Mouse (Mus musculus) forebrain, embryonic 16.5 days (tissue): ENCODE measurements around the gene Hdac4. TPM values are rescaled to one million over a fixed set of nuclear protein-coding genes. Genes with fewer than 3 reads are reported as not detected.

Experiments
- ATAC-seq: fragments of 200-750 bp; cut with Nextera tagmentation; 2 replicates; pipeline ENCODE4 v1.8.0; 2017; ENCODE audit warnings: mild to moderate bottlenecking, moderate library complexity
- H3K27ac ChIP-seq: fragments of 300-500 bp; sonication (generic); 2 replicates; pipeline ENCODE4 v1.5.1; 2014; ENCODE audit warnings: low read length, control low read depth
- H3K27me3 ChIP-seq: fragments of 300-500 bp; sonication (generic); replicated peaks from 2 replicates; pipeline ENCODE4 v1.6.1; 2014; ENCODE audit warnings: low read length; ENCODE audit not compliant: control insufficient read depth, insufficient read depth
- H3K36me3 ChIP-seq: fragments of 300-500 bp; sonication (generic); 2 replicates; pipeline ENCODE4 v1.6.1; 2014; ENCODE audit not compliant: control insufficient read depth, insufficient read depth
- H3K4me1 ChIP-seq: fragments of 300-500 bp; sonication (generic); replicated peaks from 2 replicates; pipeline ENCODE4 v1.6.1; 2014; ENCODE audit warnings: low read length; ENCODE audit not compliant: control insufficient read depth, insufficient read depth
- H3K4me2 ChIP-seq: fragments of 300-500 bp; sonication (generic); 2 replicates; pipeline ENCODE4 v1.6.1; 2014; ENCODE audit warnings: mild to moderate bottlenecking, low read length, control low read depth
- H3K4me3 ChIP-seq: fragments of 300-500 bp; sonication (generic); replicated peaks from 2 replicates; pipeline ENCODE4 v1.5.1; 2014; ENCODE audit warnings: mild to moderate bottlenecking, low read length, control low read depth
- H3K9ac ChIP-seq: fragments of 300-500 bp; sonication (generic); replicated peaks from 2 replicates; pipeline ENCODE4 v1.6.1; 2014; ENCODE audit warnings: low read depth, low read length, control low read depth
- H3K9me3 ChIP-seq: fragments of 300-500 bp; sonication (generic); 2 replicates; pipeline ENCODE4 v1.6.1; 2016; ENCODE audit warnings: low read length; ENCODE audit not compliant: control insufficient read depth
- WGBS: fragments of 180-500 bp; shearing (Covaris S2); extraction: QIAGEN DNeasy Blood & Tissue Kit; methylation state at CpG from one replicate; pipeline ENCODE4 v1.1.7; 2014; 5-methylcytosine and 5-hydroxymethylcytosine counted together
- polyA plus RNA-seq: library from polyadenylated mRNA; unstranded; fragments of >200 nt; fragmentation: Nextera tagmentation; extraction: Ambion mirVana; gene quantifications from 2 replicates; pipeline ENCODE4 v1.2.1, GENCODE M21; 2015

The Hdac4 gene
- polyA plus RNA-seq, 1 experiment from 2014 or later = 31.3 TPM

DNA sequence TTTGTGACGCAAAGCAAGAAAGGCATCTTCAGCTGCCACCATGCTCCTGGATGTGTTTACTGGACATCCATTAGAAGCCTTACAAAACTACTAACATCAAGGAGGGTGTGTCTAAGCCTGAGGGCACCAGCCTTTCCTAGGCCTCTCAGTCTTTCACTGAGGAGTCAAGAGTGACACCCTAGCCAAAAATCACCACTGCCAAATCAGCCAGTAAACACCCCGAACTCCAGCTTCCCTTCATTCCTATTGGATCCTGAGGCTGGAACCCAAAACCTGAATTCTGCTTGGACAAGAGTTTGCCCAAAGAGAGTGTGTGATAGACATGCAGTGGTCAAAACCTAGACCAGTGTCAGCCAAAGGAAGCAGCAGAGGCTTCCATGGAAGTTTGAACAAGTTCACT lies 87.5 kb downstream of the Hdac4 start:
- Histone ChIP-seq H3K4me1 (peaks cover 5% of the 10 kb centered on the region), H3K4me2 (no peak overlapping the region), H3K4me3 (no peak overlapping the region), H3K9ac (no peak overlapping the region), H3K36me3 (no peaks in the 10 kb centered on the region), H3K27ac (no peak overlapping the region), H3K9me3 (no peaks in the 10 kb centered on the region), H3K27me3 (no peaks in the 10 kb centered on the region)
- no peak for ATAC-seq
- 94% methylated on average over 2 of the region's 2 CpGs for WGBS

DNA sequence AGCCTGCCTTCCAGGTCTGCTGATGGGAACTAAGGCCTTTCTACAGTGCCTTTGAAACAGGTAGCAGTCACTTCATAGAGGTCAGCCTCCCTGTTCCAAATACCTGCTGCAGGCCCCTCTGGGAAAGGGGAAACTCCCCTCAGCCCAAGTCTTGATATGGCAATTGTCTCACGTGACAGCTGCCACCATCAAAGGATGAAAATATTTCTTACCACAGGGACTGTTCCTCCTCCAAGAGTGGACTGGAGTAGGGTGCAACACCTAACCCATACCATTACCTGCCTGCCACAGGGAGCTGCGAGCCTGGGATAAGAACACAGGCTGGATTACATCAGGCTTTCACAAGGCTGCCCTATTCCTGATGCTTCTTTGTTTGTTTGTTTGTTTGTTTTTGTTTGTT lies 88.0 kb downstream of the Hdac4 start:
- H3K27me3 ChIP-seq = no peaks in the 10 kb centered on the region
- no peak overlapping the region for H3K4me3 ChIP-seq
- H3K4me1 ChIP-seq = peaks cover 5% of the 10 kb centered on the region
- H3K36me3 ChIP-seq = no peaks in the 10 kb centered on the region
- H3K9ac ChIP-seq = no peak overlapping the region
- no peak overlapping the region for H3K4me2 ChIP-seq
- no peak overlapping the region for H3K27ac ChIP-seq
- no peaks in the 10 kb centered on the region for H3K9me3 ChIP-seq
- no peak for ATAC-seq
- 96% methylated on average over 2 of the region's 2 CpGs for WGBS

DNA sequence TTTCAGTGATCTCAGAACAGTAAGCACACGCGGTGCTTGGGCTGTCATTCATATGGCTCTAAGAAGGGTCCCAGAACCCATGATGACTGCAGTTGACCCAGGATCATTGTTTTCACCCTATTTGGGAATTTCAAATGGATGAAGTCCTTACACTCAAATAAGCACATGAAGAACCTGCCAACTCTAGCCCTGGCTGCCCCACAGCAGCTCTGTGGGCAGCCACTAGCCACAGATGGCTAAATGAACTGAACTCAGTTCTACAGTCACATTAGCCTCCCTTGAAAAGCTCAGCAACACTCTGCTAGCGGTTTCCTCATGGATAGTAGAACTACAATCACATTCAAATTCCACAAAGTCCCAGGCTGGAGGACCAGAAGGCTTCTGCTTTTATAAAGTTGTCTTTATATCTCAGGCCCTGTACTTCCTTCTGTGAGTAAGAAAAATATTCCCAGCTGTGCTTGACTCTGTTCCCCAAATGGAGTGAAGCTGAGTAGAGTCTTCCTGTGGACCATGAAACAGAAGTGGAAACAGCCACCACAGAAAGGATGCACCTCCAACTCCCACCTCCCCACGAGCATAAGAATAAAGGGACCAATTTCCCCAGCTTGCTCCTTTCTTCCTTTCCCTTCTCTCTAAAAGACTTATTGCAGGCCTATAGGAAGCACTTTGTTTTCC lies 88.9 kb downstream of the Hdac4 start:
- no peak overlapping the region for H3K9ac ChIP-seq
- H3K27ac ChIP-seq = no peak overlapping the region
- no peak for ATAC-seq
- no peaks in the 10 kb centered on the region for H3K27me3 ChIP-seq
- no peak overlapping the region for H3K4me2 ChIP-seq
- no peaks in the 10 kb centered on the region for H3K36me3 ChIP-seq
- peaks cover 5% of the 10 kb centered on the region for H3K4me1 ChIP-seq
- no peaks in the 10 kb centered on the region for H3K9me3 ChIP-seq
- WGBS = 85% methylated on average over 4 of the region's 4 CpGs
- H3K4me3 ChIP-seq = no peak overlapping the region

DNA sequence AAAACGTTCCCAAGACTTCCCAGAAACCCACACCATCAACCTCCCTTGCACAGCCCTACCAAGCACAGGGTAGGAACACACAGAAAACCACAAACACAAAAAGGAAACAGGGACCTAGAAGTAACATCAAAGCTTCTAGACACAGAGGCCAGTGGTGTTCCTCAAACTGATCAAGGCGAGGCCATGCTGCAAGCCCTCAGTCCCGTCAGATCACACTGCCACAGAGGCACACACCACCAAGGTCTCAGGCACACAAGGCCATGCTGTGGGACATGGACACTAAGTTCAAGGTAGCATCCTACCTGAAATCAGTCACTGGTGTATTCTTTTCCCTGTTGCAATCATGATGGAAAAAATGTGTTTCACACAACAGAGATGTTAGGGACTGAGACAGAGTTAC lies 90.8 kb downstream of the Hdac4 start:
- ATAC-seq = no peak
- no peaks in the 10 kb centered on the region for H3K9me3 ChIP-seq
- peaks cover 14% of the 10 kb centered on the region for H3K4me1 ChIP-seq
- no peak overlapping the region for H3K9ac ChIP-seq
- WGBS = 89% methylated on average over 3 of the region's 3 CpGs
- H3K27ac ChIP-seq = no peak overlapping the region
- no peak overlapping the region for H3K4me2 ChIP-seq
- no peak overlapping the region for H3K4me3 ChIP-seq
- no peaks in the 10 kb centered on the region for H3K27me3 ChIP-seq
- H3K36me3 ChIP-seq = no peaks in the 10 kb centered on the region

DNA sequence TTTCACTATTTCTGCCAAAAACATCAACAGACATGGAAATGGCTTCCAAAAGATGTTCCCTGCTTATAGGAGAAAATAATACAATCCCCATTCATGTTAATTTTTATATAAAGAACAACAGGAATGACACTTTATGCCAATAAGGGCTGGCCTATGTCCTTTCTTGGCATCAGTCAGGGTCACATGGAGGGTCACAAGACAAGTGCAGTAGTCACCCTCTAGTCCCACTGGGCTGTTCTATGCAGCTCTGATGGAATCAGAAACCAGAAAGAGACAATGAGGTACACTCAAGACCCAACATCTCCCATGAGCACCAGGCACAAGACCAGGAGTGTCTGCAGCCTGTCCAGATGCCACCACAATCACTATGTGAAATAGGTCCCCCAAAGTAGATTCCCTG lies 91.5 kb downstream of the Hdac4 start:
- H3K27ac ChIP-seq = no peak overlapping the region
- no peaks in the 10 kb centered on the region for H3K9me3 ChIP-seq
- H3K4me3 ChIP-seq = no peak overlapping the region
- peaks cover 12% of the 10 kb centered on the region for H3K4me1 ChIP-seq
- H3K4me2 ChIP-seq = no peak overlapping the region
- H3K27me3 ChIP-seq = no peaks in the 10 kb centered on the region
- no peaks in the 10 kb centered on the region for H3K36me3 ChIP-seq
- no peak overlapping the region for H3K9ac ChIP-seq
- ATAC-seq = no peak

DNA sequence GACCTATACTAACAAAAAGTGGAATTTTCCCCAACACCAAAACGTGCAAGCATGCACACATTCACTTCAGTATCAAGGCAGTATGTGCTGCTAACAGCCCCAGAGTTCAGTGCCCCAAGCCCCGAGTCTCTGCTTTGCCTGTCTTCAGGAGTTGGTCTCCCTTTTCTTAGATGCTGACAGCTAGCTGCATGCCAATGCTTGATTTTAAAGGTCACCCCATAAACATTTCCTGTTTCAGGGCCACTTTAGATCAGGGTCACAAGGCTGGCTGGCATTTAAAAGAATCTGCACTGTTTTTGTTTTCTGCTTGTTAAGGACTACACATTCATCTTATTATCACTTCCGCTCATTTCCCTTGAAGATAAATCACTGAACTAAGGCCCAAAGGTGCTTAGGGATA lies 92.1 kb downstream of the Hdac4 start:
- no peak overlapping the region for H3K4me2 ChIP-seq
- no peak overlapping the region for H3K27ac ChIP-seq
- peaks cover 12% of the 10 kb centered on the region for H3K4me1 ChIP-seq
- whole genome bisulfite sequencing = 71% methylated on average over 3 of the region's 3 CpGs
- no peak overlapping the region for H3K9ac ChIP-seq
- no peaks in the 10 kb centered on the region for H3K9me3 ChIP-seq
- no peak for ATAC-seq
- H3K4me3 ChIP-seq = no peak overlapping the region
- no peaks in the 10 kb centered on the region for H3K36me3 ChIP-seq
- H3K27me3 ChIP-seq = no peaks in the 10 kb centered on the region

DNA sequence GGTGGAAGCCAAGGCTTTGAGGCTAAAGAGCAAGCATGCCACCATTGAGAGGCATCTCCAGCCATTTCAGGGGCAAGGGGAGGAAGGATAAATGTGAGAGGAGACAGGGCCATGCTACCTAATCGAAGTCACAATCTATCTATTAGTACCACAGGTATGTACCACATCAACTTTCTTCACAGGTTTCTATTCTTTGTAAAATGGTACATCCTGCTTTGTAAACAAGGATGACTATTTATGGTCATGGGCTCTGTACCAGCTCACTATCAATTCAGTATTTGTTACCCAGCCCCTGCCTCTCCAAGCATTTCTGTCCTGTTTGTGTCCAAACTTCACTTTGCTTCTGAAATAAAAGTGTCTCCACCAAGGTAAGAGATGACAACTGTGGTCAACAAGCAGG lies 92.7 kb downstream of the Hdac4 start:
- H3K9ac ChIP-seq = no peak overlapping the region
- no peaks in the 10 kb centered on the region for H3K9me3 ChIP-seq
- no peaks in the 10 kb centered on the region for H3K27me3 ChIP-seq
- H3K4me3 ChIP-seq = no peak overlapping the region
- no peaks in the 10 kb centered on the region for H3K36me3 ChIP-seq
- no peak for ATAC-seq
- no peak overlapping the region for H3K4me2 ChIP-seq
- H3K4me1 ChIP-seq = peaks cover 12% of the 10 kb centered on the region
- no peak overlapping the region for H3K27ac ChIP-seq
- 100% methylated on average over 1 of the region's 1 CpGs for WGBS

DNA sequence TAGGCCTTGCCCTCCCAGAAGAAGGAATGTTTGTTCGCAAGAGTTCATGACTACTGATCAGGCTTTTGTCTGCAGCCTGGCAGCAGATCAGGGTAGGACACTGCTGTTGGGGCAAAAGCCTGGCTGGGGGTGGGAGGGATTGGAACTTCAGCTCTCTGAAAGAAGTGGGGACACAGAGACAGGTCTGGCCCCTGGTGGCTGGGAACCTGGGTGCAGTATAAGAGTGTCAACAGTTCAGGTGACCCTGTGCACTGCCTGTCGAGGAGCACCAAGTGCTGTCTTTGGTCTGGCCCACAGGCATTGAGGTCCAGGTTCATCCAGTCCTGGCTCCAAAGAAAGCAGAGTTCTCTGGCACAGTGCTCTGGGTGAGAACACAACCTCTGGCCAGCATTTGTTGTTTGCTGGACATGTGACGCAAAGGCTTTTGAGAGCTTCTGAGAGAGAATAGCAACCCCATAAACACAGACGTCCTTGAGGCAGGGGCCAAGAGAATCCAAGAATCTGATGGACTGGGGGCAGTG lies 95.1 kb downstream of the Hdac4 start:
- WGBS = 56% methylated on average over 4 of the region's 4 CpGs
- peaks cover 12% of the 10 kb centered on the region for H3K4me1 ChIP-seq
- no peak overlapping the region for H3K27ac ChIP-seq
- no peak overlapping the region for H3K4me2 ChIP-seq
- H3K36me3 ChIP-seq = no peaks in the 10 kb centered on the region
- no peaks in the 10 kb centered on the region for H3K9me3 ChIP-seq
- no peak overlapping the region for H3K4me3 ChIP-seq
- H3K9ac ChIP-seq = no peak overlapping the region
- ATAC-seq = peak; percentile 36; the same call in 1 of the 2 replicates
- H3K27me3 ChIP-seq = no peaks in the 10 kb centered on the region

DNA sequence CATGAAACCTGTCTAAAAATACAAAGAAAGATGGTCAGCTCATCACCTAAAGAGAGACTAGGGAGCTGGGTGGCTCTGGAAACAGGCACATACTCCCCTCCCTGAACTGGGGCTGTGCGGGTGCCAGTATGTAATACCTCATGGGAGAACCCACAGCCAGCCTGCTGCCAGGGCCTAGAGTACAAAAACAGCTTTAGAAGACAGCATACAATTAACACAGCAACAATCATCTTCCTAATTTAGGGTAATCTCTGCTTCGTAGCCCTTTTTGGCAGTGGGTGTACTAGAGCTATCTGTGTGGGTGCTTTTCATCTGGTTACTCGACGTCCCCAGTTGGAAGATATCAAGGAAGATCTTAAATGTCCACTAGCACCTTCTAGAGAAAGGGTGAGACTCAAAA lies 95.5 kb downstream of the Hdac4 start:
- peak; percentile 67 for ATAC-seq

DNA sequence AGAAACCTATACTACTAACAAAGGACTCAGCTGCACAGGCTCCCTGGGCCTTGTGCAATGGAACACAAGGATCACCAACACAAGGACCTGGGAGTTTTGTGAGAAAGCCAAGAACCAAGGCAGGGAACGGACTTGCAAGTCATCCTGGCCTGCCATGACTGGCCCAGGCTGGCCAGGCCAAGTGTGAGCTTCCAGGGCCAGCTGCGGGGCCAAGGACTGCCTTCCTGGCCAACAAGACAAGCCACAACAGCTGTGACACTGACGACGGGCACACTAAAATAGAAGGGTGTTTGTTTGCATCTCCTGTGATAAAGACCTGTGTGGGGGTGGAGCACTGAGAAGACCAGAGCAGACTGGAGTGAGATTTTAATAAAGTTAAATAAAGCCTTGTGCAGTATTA lies 96.0 kb downstream of the Hdac4 start:
- WGBS = 81% methylated on average over 4 of the region's 4 CpGs
- H3K27me3 ChIP-seq = no peaks in the 10 kb centered on the region
- no peak overlapping the region for H3K4me2 ChIP-seq
- H3K36me3 ChIP-seq = no peaks in the 10 kb centered on the region
- H3K9ac ChIP-seq = no peak overlapping the region
- no peak overlapping the region for H3K4me3 ChIP-seq
- no peaks in the 10 kb centered on the region for H3K9me3 ChIP-seq
- ATAC-seq = no peak
- peaks cover 12% of the 10 kb centered on the region for H3K4me1 ChIP-seq
- no peak overlapping the region for H3K27ac ChIP-seq

More for the DNA sequence above, 95.5 kb downstream of the Hdac4 start:
- H3K27me3 ChIP-seq = no peaks in the 10 kb centered on the region
- H3K4me2 ChIP-seq = no peak overlapping the region
- peaks cover 12% of the 10 kb centered on the region for H3K4me1 ChIP-seq
- no peak overlapping the region for H3K4me3 ChIP-seq
- no peaks in the 10 kb centered on the region for H3K36me3 ChIP-seq
- WGBS = 42% methylated on average over 4 of the region's 4 CpGs
- no peak overlapping the region for H3K9ac ChIP-seq
- H3K9me3 ChIP-seq = no peaks in the 10 kb centered on the region
- H3K27ac ChIP-seq = no peak overlapping the region
